Mouse (Mus musculus) MEL (cell line): ENCODE measurements at regions not wholly inside any gene's neighbourhood (a gene's known extent, or its start where the extent isn't known, plus 50 kb on each side); places are given as distances from the start of the nearest gene placed in this dataset.

ENCODE experiments used
- CTCF ChIP-seq, 3 experiments: IDR thresholded peaks in 2 of 3; conservative IDR thresholded peaks in 1 of 3; 2 replicates each; pipeline ENCODE4 v1.5.1; 2011 to 2012; ENCODE audit warnings: low read length in 3 of 3, low read depth in 2 of 3, mild to moderate bottlenecking in 2 of 3, improper control_type of control experiment in 1 of 3, inconsistent platforms in 1 of 3, mixed read lengths in 1 of 3, moderate library complexity in 1 of 3; ENCODE audit not compliant: control insufficient read depth in 1 of 3, insufficient read depth in 1 of 3, poor library complexity in 1 of 3, severe bottlenecking in 1 of 3
- NRF1 ChIP-seq: IDR thresholded peaks from 2 replicates; pipeline ENCODE4 v1.6.1; 2014; ENCODE audit warnings: low read depth, mild to moderate bottlenecking, inconsistent platforms, low read length, improper control_type of control experiment, moderate library complexity; ENCODE audit not compliant: poor library complexity, insufficient read depth, severe bottlenecking
- POLR2A ChIP-seq, 2 experiments: IDR thresholded peaks; 2 replicates each; pipeline ENCODE4 v1.6.1; 2011 to 2012; ENCODE audit warnings: low read length in 2 of 2, mild to moderate bottlenecking in 2 of 2, control low read depth in 1 of 2, improper control_type of control experiment in 1 of 2, low read depth in 1 of 2, moderate library complexity in 1 of 2; ENCODE audit not compliant: control insufficient read depth in 1 of 2, insufficient read depth in 1 of 2, poor library complexity in 1 of 2
- RAD21 ChIP-seq: IDR thresholded peaks from 2 replicates; pipeline ENCODE4 v1.6.1; 2011; ENCODE audit warnings: mild to moderate bottlenecking, low read depth, low read length, improper control_type of control experiment
- RCOR1 ChIP-seq: IDR thresholded peaks from 2 replicates; pipeline ENCODE4 v1.6.1; 2012; ENCODE audit warnings: low read depth, mild to moderate bottlenecking, inconsistent platforms, low read length, improper control_type of control experiment
- SIN3A ChIP-seq: IDR thresholded peaks from 2 replicates; pipeline ENCODE4 v1.6.1; 2012; ENCODE audit warnings: low read length, improper control_type of control experiment, inconsistent platforms
- TAL1 ChIP-seq: IDR thresholded peaks from 2 replicates; pipeline ENCODE4 v1.6.1; 2012; ENCODE audit warnings: mild to moderate bottlenecking, inconsistent platforms, low read length, moderate library complexity, mixed read lengths
- UBTF ChIP-seq: IDR thresholded peaks from 2 replicates; pipeline ENCODE4 v1.6.1; 2012; ENCODE audit warnings: low read depth, mild to moderate bottlenecking, inconsistent platforms, low read length, improper control_type of control experiment, moderate library complexity, borderline replicate concordance; ENCODE audit not compliant: insufficient read depth
- USF1 ChIP-seq: IDR thresholded peaks from 2 replicates; pipeline ENCODE4 v1.6.1; 2014; ENCODE audit warnings: low read depth, mild to moderate bottlenecking, inconsistent platforms, low read length, improper control_type of control experiment, moderate library complexity
- ZKSCAN1 ChIP-seq: IDR thresholded peaks from 2 replicates; pipeline ENCODE4 v1.6.1; 2012; ENCODE audit warnings: low read depth, mild to moderate bottlenecking, inconsistent platforms, low read length, improper control_type of control experiment, moderate library complexity
- ZMIZ1 ChIP-seq: IDR thresholded peaks from 2 replicates; pipeline ENCODE4 v1.6.1; 2012; ENCODE audit warnings: low read depth, mild to moderate bottlenecking, inconsistent platforms, low read length, improper control_type of control experiment, moderate library complexity
- ZNF384 ChIP-seq: IDR thresholded peaks from 2 replicates; pipeline ENCODE4 v1.6.1; 2012; ENCODE audit warnings: low read depth, mild to moderate bottlenecking, inconsistent platforms, low read length, improper control_type of control experiment

DNA sequence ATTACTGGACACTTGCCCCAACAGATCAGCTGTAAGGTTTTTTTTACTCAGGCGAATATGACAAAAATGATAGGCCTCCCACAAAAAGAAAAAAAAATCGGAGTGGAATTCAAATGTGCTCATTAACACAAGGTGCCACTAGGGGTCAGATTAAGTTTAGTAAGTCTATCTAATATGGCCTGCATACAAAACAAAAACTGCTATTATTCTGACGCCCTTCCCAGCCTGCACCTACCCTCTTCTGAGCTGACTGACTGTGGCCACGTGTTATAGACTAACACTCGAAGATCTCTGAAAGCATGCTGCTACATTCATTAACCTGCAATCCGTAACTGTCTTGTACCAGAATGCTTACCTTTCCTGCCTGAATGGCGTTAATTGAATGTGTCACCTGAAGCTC lies 182.5 kb upstream of the Zpld1 start:
- TF ChIP-seq NRF1 = no peak
- peak; percentile 84 for TF ChIP-seq RAD21
- TF ChIP-seq CTCF (IDR thresholded peaks at IDR 0.05 in 2 of 3, conservative IDR thresholded peaks at IDR 0.05 in 1 of 3; ENCODE audit: control insufficient read depth in 1 of 3, insufficient read depth in 1 of 3, low read depth in 2 of 3, low read length in 3 of 3, poor library complexity in 1 of 3, severe bottlenecking in 1 of 3) = peak in 2 of 3 experiments; percentile 31 to 80; a peak in 3 of 6 replicates
- no peak for TF ChIP-seq ZMIZ1
- no peak for TF ChIP-seq RCOR1
- TF ChIP-seq ZNF384 = peak; percentile 93
- TF ChIP-seq UBTF = no peak
- no peak for TF ChIP-seq ZKSCAN1
- TF ChIP-seq POLR2A (IDR thresholded peaks at IDR 0.05; ENCODE audit: control insufficient read depth in 1 of 2, insufficient read depth in 1 of 2, low read depth in 1 of 2, low read length in 2 of 2, poor library complexity in 1 of 2) = no peak
- TF ChIP-seq USF1 = no peak
- no peak for TF ChIP-seq SIN3A
- TF ChIP-seq TAL1 = no peak
